10 mouse cellular contexts compared by ENCODE assay signal in the genomic region with DNA sequence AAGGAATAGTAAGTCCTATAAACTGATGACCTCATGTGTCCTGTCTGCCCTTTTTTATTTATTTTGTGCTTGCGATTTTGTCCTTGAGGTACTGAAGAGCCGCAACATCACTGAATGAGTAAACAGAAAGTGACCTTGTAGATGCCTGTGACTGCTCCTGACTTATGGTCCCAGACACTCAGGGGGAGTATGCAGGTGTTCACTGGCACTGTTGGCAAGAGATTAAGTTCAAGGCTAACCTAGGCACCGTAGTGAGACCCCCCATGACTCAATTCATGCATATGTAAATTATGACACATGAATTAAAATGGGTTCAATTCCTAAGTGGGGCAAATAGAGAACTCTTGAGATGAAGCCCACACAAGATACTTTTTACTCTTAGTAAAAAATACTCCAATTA.
"Had no signal": no experiment of that assay in that cellular context is flagged by ENCODE, and none has a peak within 500 bp of the region (broad histone marks: within the 10 kb centered on the region; RNA-seq: fewer than 3 reads in every experiment).

No protein-coding gene starts in this region.

- DNase-seq: retina, postnatal 1 day; right cerebral cortex, adult 18-20 months; right cerebral cortex, postnatal 14 days; right cerebral cortex, postnatal 25 days; spleen, adult 18-20 months; thymus, adult 18-20 months; thymus, adult 2 months; thymus, postnatal 14 days; thymus, postnatal 25 days; thymus, postnatal 4 days had no signal
